8 mouse cellular contexts compared by ENCODE assay signal in genomic region chr11:60189501-60190040, GRCm38 (mm10). TPM values are rescaled to one million over a fixed set of nuclear protein-coding genes. Genes with fewer than 3 reads are reported as not detected.
DNase-seq lines count a peak whose midpoint lies in the region; ATAC-seq and TF ChIP-seq lines count a peak whose summit lies in the region.

No protein-coding gene starts in this region.

- peaks cover 6% of the 10 kb centered on the region for H3K9me3 ChIP-seq in midbrain, embryonic 10.5 days (replicated peaks)
- H3K9me3 ChIP-seq in midbrain, embryonic 11.5 days (ENCODE audit: control insufficient read depth, low read length) = peaks cover 2% of the 10 kb centered on the region; the same call in 1 of the 2 replicates

- TF ChIP-seq CTCF in heart, adult 2 months (IDR thresholded peaks at IDR 0.05) = no peak

- peak; percentile 24 for ATAC-seq in frontal cortex, adult (ENCODE audit: low TSS enrichment)
- ATAC-seq in midbrain, embryonic 11.5 days (ENCODE audit: low FRiP score) = no peak

- no peak for TF ChIP-seq POLR2A in heart, adult 2 months (IDR thresholded peaks at IDR 0.05; ENCODE audit: insufficient read depth, low read depth, low read length)

- intact Hi-C loops in heart, adult 2 months (cut with DNase I) = no loop called here

- H3K27me3 ChIP-seq in midbrain, embryonic 10.5 days (ENCODE audit: low read depth, poor library complexity, severe bottlenecking) = no peaks in the 10 kb centered on the region
- H3K27me3 ChIP-seq in midbrain, embryonic 11.5 days (ENCODE audit: control insufficient read depth, insufficient read depth, low read length) = no peaks in the 10 kb centered on the region
- H3K27me3 ChIP-seq in heart, adult 2 months (ENCODE audit: control insufficient read depth, insufficient read depth, low read length) = no peaks in the 10 kb centered on the region

- H3K4me3 ChIP-seq in midbrain, embryonic 10.5 days = no peak overlapping the region
- H3K4me3 ChIP-seq in midbrain, embryonic 11.5 days (ENCODE audit: low read depth, low read length) = no peak overlapping the region
- no peak overlapping the region for H3K4me3 ChIP-seq in heart, adult 2 months

- H3K4me1 ChIP-seq in midbrain, embryonic 10.5 days = peaks cover 34% of the 10 kb centered on the region
- peaks cover 7% of the 10 kb centered on the region for H3K4me1 ChIP-seq in midbrain, embryonic 11.5 days (ENCODE audit: control insufficient read depth, insufficient read depth, low read length)
- H3K4me1 ChIP-seq in heart, adult 2 months (ENCODE audit: control insufficient read depth, insufficient read depth, low read length) = peaks cover 2% of the 10 kb centered on the region; the same call in 1 of the 2 replicates

- no peak for DNase-seq in frontal cortex, postnatal 10 days (ENCODE audit: low spot score in 2 of 2)
- DNase-seq in midbrain, embryonic 10.5 days (ENCODE audit: low spot score) = no peak
- no peak for DNase-seq in midbrain, embryonic 11.5 days (ENCODE audit: low spot score, missing footprints)
- DNase-seq in heart, adult 2 months = peak; percentile 66 to 73
- DNase-seq in mesoderm, embryonic 11.5 days (ENCODE audit: low read depth, low spot score) = peak; percentile 31
- DNase-seq in layer of hippocampus, postnatal 10 days (ENCODE audit: low spot score in 2 of 2) = no peak
- DNase-seq in thymus, postnatal 10 days (ENCODE audit: low spot score in 2 of 2) = no peak

- peak overlapping the region; percentile 33 for H3K27ac ChIP-seq in midbrain, embryonic 10.5 days (replicated peaks)
- no peak overlapping the region; the same call in 1 of the 2 replicates for H3K27ac ChIP-seq in midbrain, embryonic 11.5 days (ENCODE audit: low read depth, low read length)
- H3K27ac ChIP-seq in heart, adult 2 months = peak overlapping the region; percentile 27

- H3K79me2 ChIP-seq in heart, adult 2 months (replicated peaks; ENCODE audit: control insufficient read depth, insufficient read depth, low read length) = no peaks in the 10 kb centered on the region

- TF ChIP-seq EP300 in heart, adult 2 months (IDR thresholded peaks at IDR 0.05; ENCODE audit: insufficient read depth, low read depth, low read length) = no peak

- WGBS in midbrain, embryonic 10.5 days = 92% methylated on average over 21 of the region's 21 CpGs
- WGBS in midbrain, embryonic 11.5 days = 91% methylated on average over 21 of the region's 21 CpGs
- 57% methylated on average over 21 of the region's 21 CpGs for WGBS in heart, adult 2 months

- H3K9ac ChIP-seq in midbrain, embryonic 11.5 days (ENCODE audit: low read length) = no peak overlapping the region
- no peak overlapping the region for H3K9ac ChIP-seq in heart, adult 2 months (ENCODE audit: low read depth, low read length)

- peaks cover 100% of the 10 kb centered on the region for H3K36me3 ChIP-seq in midbrain, embryonic 10.5 days
- peaks cover 37% of the 10 kb centered on the region for H3K36me3 ChIP-seq in midbrain, embryonic 11.5 days (ENCODE audit: control insufficient read depth, insufficient read depth, low read length)
- no peaks in the 10 kb centered on the region for H3K36me3 ChIP-seq in heart, adult 2 months (ENCODE audit: control insufficient read depth, insufficient read depth, low read length)

- H3K4me2 ChIP-seq in midbrain, embryonic 11.5 days = no peak overlapping the region

RNA-seq across cellular contexts. Expression of gene Srebf1, which starts 32.8 kb away (rescaled TPM):
- 47.0 and 51.0 TPM in 2 replicates for polyA plus RNA-seq in midbrain, embryonic 10.5 days (2016; fragmentation: Nextera tagmentation; extraction: Ambion mirVana)
- polyA plus RNA-seq in midbrain, embryonic 11.5 days (2014; fragmentation: Nextera tagmentation; extraction: Ambion mirVana) = 38.3 and 41.1 TPM in 2 replicates
- 10 to 100 TPM; 25.3 to 35.4 TPM for total RNA-seq in heart, adult 2 months (2021)
- 42.6 and 54.0 TPM in 2 replicates for polyA plus RNA-seq in heart, adult 2 months (2012; rRNA removed)
- total RNA-seq in layer of hippocampus, postnatal 10 days (2021) = 10 to 100 TPM; 46.8 to 52.8 TPM

Comparison
In these comparisons a context has a peak if more than half of its experiments do, and no peak if none do; other contexts are left out.
1. DNase-seq: peak in heart, adult 2 months (2 of 2) and mesoderm, embryonic 11.5 days (single experiment); none in frontal cortex, postnatal 10 days (0 of 2), midbrain, embryonic 10.5 days (single experiment), midbrain, embryonic 11.5 days (single experiment), layer of hippocampus, postnatal 10 days (0 of 2) and thymus, postnatal 10 days (0 of 2).